Mouse (Mus musculus) cerebellum, adult 9-11 months (tissue): ENCODE measurements around the gene Apela.
A peak's percentile ranks its signal among the peaks of the same experiment; 100 is the strongest.
"Not testable (repeated sequence)": the region's sequence is repeated elsewhere in the genome, so short reads cannot be mapped to it uniquely, and the experiment has no call there.

Experiments used
- DNase-seq: peaks from one replicate; pipeline ENCODE4 v3.0.0; 2022

The Apela gene

GRCm38 (mm10) chr8:65018423-65018822 is 18.7 kb downstream of the Apela start, which contains the start of the genes Trim61 and Trim60:
Trim61 (minus strand) TSS chr8:65018523.
Trim60 (minus strand) TSS chr8:65018584.
- DNase-seq, result no peak

- DNase-seq, result not testable (repeated sequence)
Measured at GRCm38 (mm10) chr8:65007616-65008015, 29.5 kb downstream of the Apela start.

GRCm38 (mm10) chr8:64998806-64999365 is 38.2 kb downstream of the Apela start:
- no peak for DNase-seq

- DNase-seq, result no peak
Measured at GRCm38 (mm10) chr8:64987731-64988130, 49.4 kb downstream of the Apela start, which contains the start of gene Trim75. Trim75 (minus strand) TSS chr8:64987831.

GRCm38 (mm10) chr8:64983150-64983897 is 53.8 kb downstream of the Apela start:
- DNase-seq, result peak; percentile 5
